Mouse (Mus musculus): ENCODE results near the gene Vegfc.

GRCm38 (mm10) chr8:54120115-54120514, 42.7 kb downstream of the Vegfc start:
- no peak for TF ChIP-seq POLR2A (IDR thresholded peaks at IDR 0.05; ENCODE audit: low read depth, low read length)
- TF ChIP-seq CTCF (conservative IDR thresholded peaks at IDR 0.05; ENCODE audit: insufficient read depth, insufficient read length, low read depth, low read length): no peak
